Mouse (Mus musculus) ovary, postnatal 14 days (tissue): Measurements from ENCODE around the gene Osbp2.

Source experiments
- DNase-seq: peaks from one replicate; pipeline ENCODE4 v3.0.0; 2022; ENCODE audit warnings: low spot score

The Osbp2 gene

DNA sequence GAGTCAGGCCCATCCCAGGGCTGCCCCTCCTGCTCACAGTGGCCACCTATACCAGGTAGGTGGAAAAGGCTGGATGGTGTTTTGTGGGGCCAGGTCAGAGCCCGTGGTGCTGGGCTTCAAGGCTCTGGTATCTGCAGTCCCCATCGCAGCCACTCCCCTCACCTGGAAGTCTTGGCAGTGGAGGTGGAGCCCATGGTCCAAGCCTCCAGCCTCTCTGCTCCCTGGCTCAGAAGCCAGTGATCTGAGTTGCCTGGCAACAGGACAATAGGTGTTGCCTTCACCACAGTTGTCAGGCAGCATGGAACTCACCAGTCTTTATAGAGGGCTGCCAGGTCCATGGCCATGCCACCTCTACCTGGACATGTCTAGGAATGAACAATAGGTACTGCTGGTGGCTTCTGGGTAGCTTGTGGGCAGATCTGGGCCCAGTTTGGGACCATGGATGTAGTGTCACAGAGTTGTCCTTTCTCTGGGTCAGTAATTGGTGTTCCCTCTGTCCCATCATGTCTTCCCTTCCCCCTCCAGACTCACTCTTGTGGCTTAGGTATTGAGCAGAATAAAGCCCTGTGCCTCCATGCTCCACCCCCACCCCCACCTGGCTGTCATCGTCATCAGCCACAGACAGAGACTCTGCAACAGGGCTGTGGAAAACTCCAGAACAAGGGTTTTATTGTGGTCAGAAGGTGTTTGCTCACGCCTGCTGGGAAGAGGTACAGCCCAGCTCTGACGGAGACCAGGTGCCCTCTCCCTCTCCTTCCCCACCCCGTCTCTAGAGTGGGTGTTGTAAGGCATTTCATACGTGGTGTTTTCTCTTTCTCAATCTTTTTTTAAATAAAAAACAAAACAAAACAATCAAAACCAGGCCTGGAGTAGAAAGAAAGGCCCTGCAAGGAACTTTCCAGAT, 160.4 kb downstream of the Osbp2 start:
- DNase-seq = no peak

DNA sequence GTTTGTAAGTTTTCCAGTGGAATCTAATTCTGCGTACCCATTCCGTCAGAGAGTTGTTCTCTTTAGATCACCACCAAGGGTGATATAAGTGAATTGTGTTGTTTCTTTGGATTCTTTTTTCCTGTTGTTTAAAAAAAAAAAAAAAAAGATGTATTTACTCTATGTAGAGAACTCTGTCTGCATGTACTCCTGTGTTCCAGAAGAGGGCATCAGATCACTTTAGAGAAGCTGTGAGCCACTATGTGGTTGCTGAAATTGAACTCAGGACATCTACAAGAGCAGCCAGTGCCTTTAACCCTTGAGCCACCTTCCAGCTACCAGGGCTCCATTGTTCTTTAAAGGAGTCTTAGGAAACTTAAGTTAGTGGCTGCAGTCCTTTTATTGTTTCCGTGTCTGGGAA, 166.3 kb downstream of the Osbp2 start:
- no peak for DNase-seq

DNA sequence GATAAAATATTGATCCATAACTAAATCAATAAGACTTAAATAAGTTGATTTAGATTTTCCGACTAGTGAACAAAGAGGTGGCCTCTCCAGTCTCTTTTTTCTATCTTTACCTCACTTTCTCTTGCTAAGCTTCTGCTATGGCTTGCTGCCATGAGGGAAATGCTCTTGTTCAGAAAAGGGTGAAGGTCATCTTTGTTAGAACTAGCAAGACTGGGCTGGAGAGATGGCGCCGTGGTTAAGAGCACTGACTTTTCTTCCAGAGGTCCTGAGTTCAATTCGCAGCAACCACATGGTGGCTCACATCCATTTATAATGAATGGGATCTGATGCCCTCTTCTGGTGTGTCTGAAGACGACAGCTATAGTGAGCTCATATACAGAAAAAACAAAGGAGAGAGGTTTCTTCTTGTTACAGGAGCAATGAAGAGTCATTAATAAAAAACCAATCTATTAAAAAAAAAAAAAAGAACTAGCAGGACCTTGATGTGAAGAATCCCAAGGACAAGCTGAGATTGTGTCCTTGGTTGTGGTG, 167.6 kb downstream of the Osbp2 start:
- no peak for DNase-seq

DNA sequence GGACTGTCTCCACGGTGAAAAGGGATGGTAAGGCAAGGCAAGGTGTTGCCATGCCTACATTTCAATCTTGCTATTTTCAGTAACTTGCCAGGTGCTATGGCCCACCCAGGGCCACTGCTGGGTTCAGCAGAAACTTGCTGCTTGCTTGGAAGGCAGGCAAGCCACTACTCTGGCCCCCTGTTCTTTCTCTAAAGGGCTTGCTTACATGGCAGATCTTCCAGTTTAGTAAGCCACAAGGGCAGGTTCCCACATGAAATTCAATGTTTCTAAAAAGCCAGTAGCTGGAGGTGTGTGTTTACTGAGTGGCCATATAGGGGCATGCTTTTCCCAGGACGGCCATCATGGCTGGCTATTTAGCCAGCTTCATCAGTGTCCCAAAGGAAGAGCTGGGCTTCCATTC, 172.0 kb downstream of the Osbp2 start:
- no peak for DNase-seq

DNA sequence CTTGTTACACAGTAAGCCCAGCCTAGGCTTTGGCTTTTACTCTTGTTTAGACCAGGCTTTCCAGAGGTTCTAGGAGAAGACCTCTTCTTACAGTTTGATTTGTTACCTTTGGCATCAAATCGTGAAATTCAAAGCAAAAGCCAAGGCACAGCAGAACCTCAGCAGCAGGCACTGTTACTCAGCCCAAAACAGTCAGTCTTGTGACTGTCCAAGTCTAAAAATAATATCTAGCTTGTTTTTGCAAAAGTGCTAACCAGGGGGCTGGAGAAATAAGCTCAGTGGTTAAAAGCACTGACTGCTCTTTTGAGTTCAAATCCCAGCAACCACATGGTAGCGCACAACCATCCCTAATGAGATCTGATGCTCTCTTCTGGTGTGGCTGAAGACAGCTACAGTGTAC, 176.8 kb downstream of the Osbp2 start:
- no peak for DNase-seq

DNA sequence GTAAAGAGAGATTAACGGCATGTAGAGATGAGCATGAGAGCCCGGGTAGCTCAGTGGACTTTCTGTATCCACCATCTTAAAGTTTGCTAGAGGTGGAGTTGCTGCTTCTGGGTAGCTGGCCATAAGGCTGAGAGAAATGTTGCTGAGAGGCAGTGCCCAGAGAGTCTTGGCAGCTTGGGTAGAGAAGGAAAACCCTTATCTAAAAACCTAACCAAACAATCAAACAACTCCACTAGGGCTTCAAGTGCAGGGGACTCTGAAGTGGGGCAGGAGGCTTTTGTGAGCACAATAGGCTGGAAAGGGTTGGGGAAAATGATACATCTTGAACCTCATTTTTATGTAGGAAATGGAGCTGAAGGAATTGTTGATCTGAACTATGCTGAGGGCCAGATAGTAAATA, 177.4 kb downstream of the Osbp2 start:
- no peak for DNase-seq

DNA sequence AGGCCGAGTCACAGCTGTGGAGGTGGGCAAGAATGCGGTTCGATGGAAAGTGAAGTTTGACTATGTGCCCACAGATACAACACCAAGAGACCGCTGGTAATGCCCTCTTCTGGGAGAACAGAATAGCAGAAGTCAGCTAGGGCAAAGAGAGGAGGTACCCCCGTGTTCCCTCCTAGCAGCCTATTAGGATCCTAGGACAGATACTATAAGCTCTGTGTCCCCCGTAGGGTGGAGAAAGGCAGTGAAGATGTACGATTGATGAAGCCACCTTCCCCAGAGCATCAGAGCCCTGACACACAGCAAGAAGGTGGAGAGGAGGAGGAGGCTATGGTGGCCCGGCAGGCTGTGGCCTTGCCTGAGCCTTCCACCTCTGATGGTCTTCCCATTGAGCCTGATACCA, 178.3 kb downstream of the Osbp2 start:
- DNase-seq = no peak

DNA sequence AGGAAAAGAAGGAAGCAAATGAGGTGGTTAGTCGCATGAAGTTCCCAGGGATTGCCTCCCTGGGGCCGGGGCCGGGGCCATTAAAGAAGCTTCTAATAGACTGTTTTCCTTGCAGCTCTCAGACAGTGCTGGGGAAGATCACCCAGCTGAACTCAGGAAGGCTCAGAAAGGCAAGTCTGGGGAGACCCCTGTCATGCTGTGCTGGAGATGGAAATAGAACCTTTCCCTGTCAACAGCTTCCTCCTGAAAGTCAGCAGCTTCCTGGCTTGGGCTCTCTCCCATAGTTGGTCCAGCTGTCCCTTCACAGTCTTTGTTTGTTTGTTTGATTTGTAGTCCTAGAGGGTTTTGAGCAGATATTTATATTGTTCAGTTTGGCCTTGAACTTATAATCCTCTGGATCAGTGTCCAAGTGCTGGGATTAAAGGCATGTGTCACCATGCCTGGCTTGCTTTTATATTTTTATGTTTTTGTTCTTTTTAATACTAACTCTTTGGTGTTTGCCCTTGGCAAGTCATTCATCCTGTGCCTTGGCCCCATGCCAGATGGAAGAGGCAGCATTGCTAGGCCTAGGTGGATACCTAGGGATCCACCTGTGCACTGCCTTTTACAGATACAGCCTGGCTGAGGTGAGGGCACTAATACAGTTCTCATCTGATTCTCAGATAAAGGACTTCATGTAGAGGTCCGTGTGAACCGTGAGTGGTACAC, 178.8 kb downstream of the Osbp2 start:
- DNase-seq = no peak

DNA sequence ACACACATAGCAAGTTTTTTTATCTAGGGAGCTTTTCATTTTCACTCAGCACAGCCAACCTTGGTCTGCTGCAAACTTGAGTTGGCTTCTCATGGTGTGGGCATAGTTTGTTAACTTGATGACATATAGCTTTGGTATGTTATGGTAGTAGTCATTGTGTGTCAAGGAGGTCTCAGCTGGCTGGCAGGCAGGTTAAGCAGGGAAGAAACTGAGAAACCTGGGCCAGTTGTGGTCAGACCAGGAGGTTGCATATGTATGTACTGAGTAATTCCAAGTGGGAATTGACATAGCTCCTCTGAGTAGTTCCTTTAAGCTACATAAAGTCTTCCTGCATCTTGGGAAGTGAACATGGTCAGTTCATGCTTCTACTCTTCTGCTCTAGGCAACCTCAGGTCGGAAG, 179.5 kb downstream of the Osbp2 start:
- DNase-seq = no peak

DNA sequence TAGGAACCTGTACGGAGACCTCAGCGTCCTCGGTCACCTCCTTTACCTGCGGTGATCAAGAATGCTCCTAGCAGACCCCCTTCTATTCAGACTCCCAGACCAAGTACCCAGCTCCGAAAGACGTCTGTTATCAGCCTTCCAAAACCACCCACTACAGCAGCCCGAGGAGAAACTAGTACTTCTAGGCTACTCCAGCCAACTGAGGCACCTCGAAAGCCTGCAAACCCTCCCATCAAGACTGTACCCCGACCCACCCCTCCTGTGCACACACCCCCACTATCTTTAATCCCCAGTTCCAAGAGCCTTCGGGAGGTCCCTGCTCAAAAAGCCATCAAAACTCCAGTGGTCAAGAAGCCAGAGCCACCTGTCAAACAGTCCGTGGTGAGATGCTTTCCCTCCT, 180.0 kb downstream of the Osbp2 start:
- no peak for DNase-seq

DNA sequence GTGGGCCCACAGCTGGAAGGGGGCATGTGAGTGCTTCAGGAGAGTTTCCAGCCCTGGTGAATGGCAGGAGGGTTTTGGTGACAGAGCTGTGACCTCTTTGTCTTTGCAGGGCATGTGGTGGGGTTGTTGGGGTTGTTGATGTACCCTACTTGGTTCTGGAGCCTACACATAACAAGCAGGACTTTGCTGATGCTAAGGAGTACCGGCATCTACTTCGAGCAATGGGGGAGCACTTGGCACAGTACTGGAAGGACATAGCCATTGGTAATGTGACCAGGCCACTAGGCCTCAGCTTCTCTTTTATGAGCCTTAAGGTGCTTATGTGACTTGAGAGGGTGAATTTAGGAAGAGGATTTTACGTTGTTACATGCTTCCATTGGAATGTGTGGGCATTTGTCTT, 183.9 kb downstream of the Osbp2 start:
- DNase-seq = no peak

DNA sequence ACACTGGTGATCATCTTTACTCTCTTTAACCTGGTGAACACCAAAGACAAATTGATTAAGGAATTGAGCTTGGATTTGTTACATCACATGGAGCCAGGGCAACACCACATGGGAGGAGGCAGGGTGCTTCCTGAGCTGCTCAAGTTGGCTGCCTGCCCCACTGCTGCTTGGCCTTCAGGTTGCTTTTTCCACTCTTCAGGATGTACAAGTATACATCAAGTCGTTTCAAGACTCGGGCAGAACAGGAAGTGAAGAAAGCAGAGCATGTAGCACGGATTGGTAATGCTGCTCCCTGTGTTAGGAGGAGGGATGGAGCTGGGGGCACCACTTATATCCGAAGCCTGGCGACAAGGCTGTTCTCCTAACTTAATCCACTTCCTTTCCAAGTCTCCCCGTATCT, 186.5 kb downstream of the Osbp2 start:
- DNase-seq = no peak

DNA sequence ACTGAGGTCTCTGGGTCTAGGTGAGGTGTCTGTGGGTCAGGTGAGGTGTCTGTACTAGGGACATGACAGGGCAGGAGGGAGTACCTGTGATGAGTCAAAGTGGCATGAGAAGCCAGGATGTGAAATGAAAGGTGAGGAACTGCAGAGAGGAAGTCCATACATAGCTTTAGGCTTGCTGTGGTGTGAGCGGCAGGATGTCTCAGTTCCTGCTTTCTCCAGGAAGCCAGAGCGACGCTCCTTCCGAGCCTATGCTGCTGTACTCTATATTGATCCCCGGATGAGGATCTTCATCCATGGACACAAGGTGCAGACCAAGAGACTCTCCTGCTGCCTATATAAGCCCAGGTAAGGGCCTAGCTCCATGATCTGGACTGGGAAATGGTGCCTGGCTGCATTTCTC, 187.3 kb downstream of the Osbp2 start:
- no peak for DNase-seq

DNA sequence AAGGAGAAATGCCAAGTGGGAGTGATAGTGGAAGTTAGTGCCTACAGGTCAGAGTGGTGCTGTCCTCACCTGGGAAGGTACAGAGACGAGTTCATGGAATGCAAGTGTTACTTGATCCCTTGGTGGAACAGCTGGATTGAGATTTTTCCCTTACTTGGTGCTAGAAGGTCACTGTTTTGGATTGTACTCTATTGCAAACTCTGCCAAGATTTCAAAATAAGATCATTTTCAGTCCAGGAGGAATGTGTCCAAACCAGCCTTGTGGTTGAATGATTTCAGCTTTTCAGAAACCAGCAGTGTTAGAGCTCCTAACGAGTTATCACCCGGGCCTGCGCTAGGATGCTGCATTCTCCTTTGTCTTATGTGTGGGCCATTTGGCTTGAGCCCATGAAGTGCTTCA, 189.2 kb downstream of the Osbp2 start:
- DNase-seq = no peak

DNA sequence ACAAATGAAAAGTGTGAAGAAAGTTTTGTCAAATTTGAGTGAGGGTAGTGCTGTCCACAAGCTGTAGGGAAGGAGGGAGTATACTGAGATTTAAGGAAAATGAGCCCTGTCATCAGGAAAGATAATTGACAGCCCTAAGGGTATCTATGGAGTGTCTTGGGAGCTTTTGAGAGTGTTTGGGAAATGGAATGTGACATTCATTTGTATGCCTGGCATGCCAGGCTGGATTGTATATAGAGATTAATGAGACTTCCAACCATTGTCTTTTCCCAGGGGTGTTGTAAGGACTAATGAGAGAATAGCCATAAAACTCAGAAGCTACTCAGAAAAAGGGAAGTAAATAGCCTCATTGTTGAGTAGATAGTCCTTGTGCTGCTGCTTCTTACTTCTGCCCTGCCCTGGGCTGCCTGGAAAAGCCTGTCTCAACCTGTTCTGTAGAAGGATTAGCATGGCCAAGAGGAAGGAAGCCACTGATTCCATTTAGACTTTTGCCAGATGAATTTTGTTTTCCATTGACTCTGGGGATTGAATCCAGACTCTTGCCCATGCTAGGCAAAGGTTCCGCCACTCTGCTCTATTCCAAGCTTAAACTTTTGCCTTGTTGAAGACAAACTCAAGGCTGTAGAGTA, 192.6 kb downstream of the Osbp2 start:
- no peak for DNase-seq

DNA sequence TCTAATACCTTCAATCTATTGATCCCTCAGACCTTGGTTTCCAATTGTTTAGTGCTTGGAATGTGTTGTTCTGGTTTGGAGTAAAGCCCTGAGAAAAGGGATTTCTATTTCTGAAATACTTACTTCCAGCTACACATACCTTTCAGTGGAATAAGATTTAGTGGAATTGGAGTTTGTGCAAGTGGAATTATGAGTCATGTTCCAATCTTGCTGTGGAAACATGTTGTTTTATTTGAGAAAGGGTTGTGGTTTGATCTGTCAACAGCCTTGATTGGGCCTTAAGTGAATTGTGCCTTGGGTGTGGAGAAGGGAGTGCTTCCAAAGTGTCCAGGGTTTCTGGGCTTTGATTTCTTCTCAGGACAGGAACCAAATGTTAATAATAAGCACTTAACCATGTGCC, 193.9 kb downstream of the Osbp2 start:
- no peak for DNase-seq

DNA sequence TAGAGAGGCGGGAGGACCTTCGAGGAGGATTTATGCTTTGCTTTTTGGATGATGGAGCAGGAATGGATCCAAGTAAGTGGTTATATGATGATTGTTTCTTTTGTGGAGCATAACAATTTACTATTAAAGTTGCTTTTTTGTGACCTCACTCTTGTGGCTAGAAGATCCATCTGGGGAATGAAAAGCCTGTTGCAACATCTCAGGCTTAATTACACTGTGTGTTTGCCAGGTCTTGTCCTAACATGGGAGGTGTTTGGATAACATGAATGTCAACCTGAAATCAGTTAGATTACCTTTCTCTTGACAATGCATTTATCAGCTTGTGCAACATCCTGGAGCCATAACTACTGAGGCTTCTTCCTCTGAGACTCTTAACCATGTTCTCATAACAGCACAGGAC, 194.9 kb downstream of the Osbp2 start:
- DNase-seq = no peak

DNA sequence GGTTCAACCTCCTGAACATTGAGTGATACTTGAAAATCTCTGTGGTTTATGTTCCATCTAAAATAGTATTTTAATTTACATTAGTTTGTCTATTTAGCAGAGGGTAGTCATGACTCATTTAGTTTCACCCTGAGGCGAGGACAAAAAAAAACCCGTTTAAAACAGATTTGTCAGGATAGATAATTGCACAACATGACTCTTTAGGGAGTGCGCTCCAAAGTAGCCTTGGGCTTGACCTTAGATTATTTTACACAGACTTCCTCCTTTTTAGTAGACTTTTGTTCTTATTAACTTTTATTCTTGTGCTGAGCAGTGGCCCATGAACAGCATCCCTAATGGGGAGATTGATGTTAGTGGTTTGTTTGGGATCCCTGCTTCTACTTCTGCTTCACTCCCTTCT, 196.2 kb downstream of the Osbp2 start:
- no peak for DNase-seq

DNA sequence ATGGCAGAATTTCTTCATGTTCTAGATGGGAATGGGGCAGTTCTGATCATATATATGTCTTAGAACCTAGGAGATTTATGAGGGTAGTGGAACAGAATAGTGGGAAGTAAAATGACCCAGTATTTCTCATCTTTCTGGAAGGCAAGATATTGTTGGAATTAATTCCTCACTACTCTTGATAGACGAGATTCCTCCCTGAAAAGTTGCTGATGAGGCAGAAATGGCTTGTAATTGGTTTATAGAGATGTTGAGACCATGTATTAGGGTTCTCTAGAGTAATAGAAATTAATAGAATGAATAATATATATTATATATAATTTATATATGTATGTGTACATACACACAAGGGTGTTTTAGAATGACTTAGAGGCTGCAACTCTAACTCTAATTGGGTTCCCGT, 201.7 kb downstream of the Osbp2 start:
- no peak for DNase-seq
